In genomic region chr12:65073611-65074178, GRCm38 (mm10) we compare ENCODE assay signal across 8 mouse cellular contexts. TPM values are rescaled to one million over a fixed set of nuclear protein-coding genes. Genes with fewer than 3 reads are reported as not detected.
A peak's percentile ranks its signal among the peaks of the same experiment; 100 is the strongest.
DNase-seq lines count a peak whose midpoint lies in the region; ATAC-seq lines count a peak whose summit lies in the region.

Gene Fkbp3, minus strand, starts transcription at chr12:65074007.

- peak; percentile 99 for DNase-seq in Muller cell, postnatal 12 days (ENCODE audit: inconsistent ontology term)
- DNase-seq in cerebellum, adult 9-11 months = peak; percentile 98
- peak; percentile 92 to 97 for DNase-seq in frontal cortex, adult 2 months (ENCODE audit: extremely low spot score in 1 of 2, low spot score in 1 of 2)
- peak; percentile 99 for DNase-seq in hindbrain, embryonic 11.5 days (ENCODE audit: low spot score)
- peak; percentile 96 to 98 for DNase-seq in layer of hippocampus, postnatal 10 days (ENCODE audit: low spot score in 2 of 2)
- DNase-seq in lung, postnatal 10 days = peak; percentile 98
- DNase-seq in ovary, postnatal 36 days (ENCODE audit: low spot score) = peak; percentile 98
- peak; percentile 98 for DNase-seq in thymus, postnatal 25 days

- H3K27me3 ChIP-seq in hindbrain, embryonic 11.5 days (ENCODE audit: control insufficient read depth, insufficient read depth, low read length) = no peaks in the 10 kb centered on the region

- peak within 1 kb of the TSS; percentile 90 for H3K9ac ChIP-seq in hindbrain, embryonic 11.5 days (ENCODE audit: low read depth, low read length)

- no peaks in the 10 kb centered on the region for H3K9me3 ChIP-seq in hindbrain, embryonic 11.5 days (ENCODE audit: control insufficient read depth, low read length)

- no peaks in the 10 kb centered on the region for H3K36me3 ChIP-seq in hindbrain, embryonic 11.5 days (ENCODE audit: control insufficient read depth, insufficient read depth, low read length)

- under 1% methylated on average over 44 of the region's 49 CpGs for WGBS in hindbrain, embryonic 11.5 days

- peak within 1 kb of the TSS; percentile 61 for H3K4me2 ChIP-seq in hindbrain, embryonic 11.5 days (replicated peaks; ENCODE audit: low read depth, low read length)

- peak within 1 kb of the TSS; percentile 91 for H3K27ac ChIP-seq in hindbrain, embryonic 11.5 days (ENCODE audit: low read depth, low read length)

- H3K4me3 ChIP-seq in hindbrain, embryonic 11.5 days (ENCODE audit: low read depth, low read length) = peak within 1 kb of the TSS; percentile 81

- H3K4me1 ChIP-seq in hindbrain, embryonic 11.5 days (replicated peaks; ENCODE audit: control insufficient read depth, insufficient read depth, low read length) = peaks cover 6% of the 10 kb centered on the region; the same call in 1 of the 2 replicates

- peak; percentile 98 for ATAC-seq in hindbrain, embryonic 11.5 days (ENCODE audit: low FRiP score)

RNA-seq across cellular contexts. Expression of gene Fkbp3, which starts in this region (rescaled TPM):
- 270 and 323 TPM in 2 replicates for polyA plus RNA-seq in frontal cortex, adult 2 months (2012; rRNA removed)
- 706 TPM in 2 replicates for polyA plus RNA-seq in hindbrain, embryonic 11.5 days (2014; fragmentation: Nextera tagmentation; extraction: Ambion mirVana)
- total RNA-seq in layer of hippocampus, postnatal 10 days (2021) = 100 to 1,000 TPM; 174 to 193 TPM

Comparison
In these comparisons a context has a peak if more than half of its experiments do, and no peak if none do; other contexts are left out.
1. Peak in every context shown above with its lines: DNase-seq, ATAC-seq, H3K4me3 ChIP-seq and H3K27ac ChIP-seq.